Mouse (Mus musculus) liver, embryonic 14.5 days (tissue): ENCODE results near the gene Tlk1. TPM values are rescaled to one million over a fixed set of nuclear protein-coding genes. Genes with fewer than 3 reads are reported as not detected.

Source experiments
- ATAC-seq: fragments of 200-750 bp; cut with Nextera tagmentation; 2 replicates; pipeline ENCODE4 v1.8.0; 2017; ENCODE audit warnings: moderate number of reproducible peaks, mild to moderate bottlenecking, moderate library complexity; ENCODE audit not compliant: insufficient read depth
- DNase-seq, 3 experiments: peaks; one replicate each; pipeline ENCODE4 v3.0.0-alpha.2; 2012 to 2013; ENCODE audit warnings: low read depth in 3 of 3, low spot score in 3 of 3
- H3K27ac ChIP-seq: fragments of 300-500 bp; sonication (generic); 2 replicates; pipeline ENCODE4 v1.5.1; 2014; ENCODE audit warnings: moderate library complexity, mild to moderate bottlenecking, control low read depth, inconsistent platforms
- H3K27me3 ChIP-seq: fragments of 300-500 bp; sonication (generic); 2 replicates; pipeline ENCODE4 v1.6.1; 2014; ENCODE audit warnings: mild to moderate bottlenecking, low read length, moderate library complexity; ENCODE audit not compliant: control insufficient read depth, insufficient read depth
- H3K36me3 ChIP-seq: fragments of 300-500 bp; sonication (generic); replicated peaks from 2 replicates; pipeline ENCODE4 v1.6.1; 2014; ENCODE audit warnings: low read depth; ENCODE audit not compliant: control insufficient read depth, insufficient read depth
- H3K4me1 ChIP-seq, 2 experiments: fragments of 200-500 bp in 1 of 2; fragments of 300-500 bp in 1 of 2; sonication (generic) in 1 of 2; replicated peaks; 2 replicates each; pipeline ENCODE4 v1.6.1; 2012 to 2014; ENCODE audit warnings: antibody characterized with exemption in 1 of 2, inconsistent platforms in 1 of 2, low read length in 1 of 2; ENCODE audit not compliant: control insufficient read depth in 2 of 2, insufficient read depth in 2 of 2
- H3K4me2 ChIP-seq: fragments of 300-500 bp; sonication (generic); 2 replicates; pipeline ENCODE4 v1.6.1; 2014; ENCODE audit warnings: low read depth, mild to moderate bottlenecking, control low read depth, moderate library complexity
- H3K4me3 ChIP-seq, 2 experiments: fragments of 200-500 bp in 1 of 2; fragments of 300-500 bp in 1 of 2; sonication (generic) in 1 of 2; 2 replicates each; pipeline ENCODE4 v1.5.1; 2012 to 2014; ENCODE audit warnings: low read depth in 2 of 2, low read length in 2 of 2, mild to moderate bottlenecking in 2 of 2, control low read depth in 1 of 2, inconsistent platforms in 1 of 2, moderate library complexity in 1 of 2; ENCODE audit not compliant: insufficient read depth in 1 of 2
- H3K9ac ChIP-seq: fragments of 300-500 bp; sonication (generic); replicated peaks from 2 replicates; pipeline ENCODE4 v1.6.1; 2014; ENCODE audit warnings: mild to moderate bottlenecking, control low read depth, moderate library complexity
- H3K9me3 ChIP-seq: fragments of 300-500 bp; sonication (generic); 2 replicates; pipeline ENCODE4 v1.6.1; 2016; ENCODE audit warnings: low read length, mixed read lengths; ENCODE audit not compliant: control insufficient read depth
- CTCF ChIP-seq: IDR thresholded peaks from 2 replicates; pipeline ENCODE4 v1.5.1; 2016; ENCODE audit warnings: antibody characterized with exemption, low read depth, control low read depth
- EP300 ChIP-seq: IDR thresholded peaks from 2 replicates; pipeline ENCODE4 v1.6.1; 2016; ENCODE audit warnings: antibody characterized with exemption, low read depth
- WGBS: fragments of 180-500 bp; shearing (Covaris S2); extraction: QIAGEN DNeasy Blood & Tissue Kit; methylation state at CpG from one replicate; pipeline ENCODE4 v1.1.7; 2014; ENCODE audit not compliant: insufficient replicate concordance; 5-methylcytosine and 5-hydroxymethylcytosine counted together
- polyA plus RNA-seq, 2 experiments: library from polyadenylated mRNA; depleted of rRNA in 1 of 2; stranded (reverse) in 1 of 2; unstranded in 1 of 2; fragments of >200 nt; fragmentation: Nextera tagmentation in 1 of 2; extraction: Ambion mirVana in 1 of 2; gene quantifications; 2 replicates each; pipeline versions ENCODE4 v1.2.1 to v1.2.3; 2012 to 2014

Gene Tlk1
- polyA plus RNA-seq, 2 experiments, result 23.7 to 24.3 TPM

GRCm38 (mm10) chr2:70823926-70824800 is 1.4 kb downstream of the Tlk1 start:
- Histone ChIP-seq H3K36me3 (no peaks in the 10 kb centered on the region), H3K27me3 (no peaks in the 10 kb centered on the region), H3K4me1 (peaks cover 38% of the 10 kb centered on the region in 2 experiments), H3K9ac (peak overlapping the region; percentile 99), H3K9me3 (no peaks in the 10 kb centered on the region), H3K4me2 (peak overlapping the region; percentile 74), H3K4me3 (peak overlapping the region; percentile 96 to 98), H3K27ac (peak overlapping the region; percentile 95)
- ATAC-seq (no peak), DNase-seq (no peak)
- no peak for TF ChIP-seq EP300
- peak; percentile 63 for TF ChIP-seq CTCF
- under 1% methylated on average over 27 of the region's 27 CpGs for WGBS

GRCm38 (mm10) chr2:70823434-70823833 is 2.1 kb downstream of the Tlk1 start:
- H3K27ac ChIP-seq, result peak overlapping the region; percentile 18
- peak overlapping the region; percentile 74 for H3K4me2 ChIP-seq
- DNase-seq (no peak), ATAC-seq (no peak)
- H3K36me3 ChIP-seq, result no peaks in the 10 kb centered on the region
- peak overlapping the region; percentile 99 for H3K9ac ChIP-seq
- WGBS, result 6% methylated on average over 5 of the region's 5 CpGs
- H3K4me1 ChIP-seq, result peaks cover 31 to 33% of the 10 kb centered on the region in 2 experiments
- peak overlapping the region; percentile 96 to 98 for H3K4me3 ChIP-seq
- no peaks in the 10 kb centered on the region for H3K9me3 ChIP-seq
- TF ChIP-seq EP300, result 0 out of 2 replicates have a peak, but pooled peaks have one; percentile 42
- TF ChIP-seq CTCF, result no peak
- H3K27me3 ChIP-seq, result no peaks in the 10 kb centered on the region

GRCm38 (mm10) chr2:70816939-70817338 is 8.6 kb downstream of the Tlk1 start:
- no peak overlapping the region for H3K27ac ChIP-seq
- DNase-seq, result no peak
- no peaks in the 10 kb centered on the region for H3K36me3 ChIP-seq
- no peak overlapping the region for H3K9ac ChIP-seq
- H3K4me3 ChIP-seq, result no peak overlapping the region
- ATAC-seq, result no peak
- H3K9me3 ChIP-seq, result no peaks in the 10 kb centered on the region
- no peak overlapping the region for H3K4me2 ChIP-seq
- 56% methylated on average over 3 of the region's 3 CpGs for WGBS
- peaks cover 0 to 4% of the 10 kb centered on the region in 2 experiments; a peak in 3 of 4 replicates for H3K4me1 ChIP-seq
- no peaks in the 10 kb centered on the region for H3K27me3 ChIP-seq
- TF ChIP-seq EP300 (no peak), CTCF (no peak)

GRCm38 (mm10) chr2:70816016-70816415 is 9.5 kb downstream of the Tlk1 start:
- H3K36me3 ChIP-seq, result no peaks in the 10 kb centered on the region

GRCm38 (mm10) chr2:70813608-70814007 is 11.9 kb downstream of the Tlk1 start:
- Histone ChIP-seq H3K4me2 (no peak overlapping the region), H3K27me3 (no peaks in the 10 kb centered on the region), H3K9me3 (no peaks in the 10 kb centered on the region), H3K27ac (no peak overlapping the region), H3K36me3 (no peaks in the 10 kb centered on the region), H3K9ac (no peak overlapping the region), H3K4me3 (no peak overlapping the region), H3K4me1 (peaks cover 0 to 5% of the 10 kb centered on the region in 2 experiments; a peak in 3 of 4 replicates)
- no peak for DNase-seq
- no peak for ATAC-seq
- 73% methylated on average over 4 of the region's 4 CpGs for WGBS
- no peak for TF ChIP-seq EP300
- TF ChIP-seq CTCF, result no peak

More at GRCm38 (mm10) chr2:70816016-70816415, 9.5 kb downstream of the Tlk1 start:
- 91% methylated on average over 2 of the region's 2 CpGs for WGBS
- no peak overlapping the region for H3K4me3 ChIP-seq
- ATAC-seq, result no peak
- H3K4me2 ChIP-seq, result no peak overlapping the region
- no peaks in the 10 kb centered on the region for H3K9me3 ChIP-seq
- H3K27ac ChIP-seq, result no peak overlapping the region
- no peak for DNase-seq
- no peaks in the 10 kb centered on the region for H3K27me3 ChIP-seq
- peaks cover 0 to 2% of the 10 kb centered on the region in 2 experiments; a peak in 3 of 4 replicates for H3K4me1 ChIP-seq
- TF ChIP-seq CTCF (no peak), EP300 (no peak)
- H3K9ac ChIP-seq, result no peak overlapping the region
